Mouse (Mus musculus): ENCODE data around the gene Ccdc27. TPM values are rescaled to one million over a fixed set of nuclear protein-coding genes. Genes with fewer than 3 reads are reported as not detected.

Ccdc27 gene
- polyA plus RNA-seq (2015; fragmentation: Nextera tagmentation; extraction: Ambion mirVana), result not detected in 2 replicates

GRCm38 (mm10) chr4:154042577-154042976 is at the start of gene Ccdc27:
TSS of gene Ccdc27 (minus strand) at chr4:154042677.

GRCm38 (mm10) chr4:154025641-154026440 is 16.6 kb downstream of the Ccdc27 start, which contains the start of gene Smim1:
TSS of gene Smim1 (minus strand) at chr4:154026230.

GRCm38 (mm10) chr4:154011646-154012089 is 30.8 kb downstream of the Ccdc27 start, which contains the start of gene Lrrc47:
TSS of gene Lrrc47 (plus strand) at chr4:154011731.

Other genes with a start within 250 kb of the Ccdc27 start
- gene A430005L14Rik, start 85.4 kb downstream of the Ccdc27 start, polyA plus RNA-seq (2015; fragmentation: Nextera tagmentation; extraction: Ambion mirVana), result 39.0 and 45.4 TPM in 2 replicates
- 4.1 and 4.8 TPM in 2 replicates for gene Dffb, start 67.6 kb downstream of the Ccdc27 start, polyA plus RNA-seq (2015; fragmentation: Nextera tagmentation; extraction: Ambion mirVana)
- 7.8 and 8.1 TPM in 2 replicates for gene Cep104, start 67.5 kb downstream of the Ccdc27 start, polyA plus RNA-seq (2015; fragmentation: Nextera tagmentation; extraction: Ambion mirVana)
- gene Lrrc47, start 30.9 kb downstream of the Ccdc27 start, polyA plus RNA-seq (2015; fragmentation: Nextera tagmentation; extraction: Ambion mirVana), result 15.4 and 20.0 TPM in 2 replicates
- 44.0 and 49.9 TPM in 2 replicates for gene Smim1, start 16.4 kb downstream of the Ccdc27 start, polyA plus RNA-seq (2015; fragmentation: Nextera tagmentation; extraction: Ambion mirVana)
- 0.05 and 0.11 TPM in 2 replicates for gene Trp73, start 97.5 kb upstream of the Ccdc27 start, polyA plus RNA-seq (2015; fragmentation: Nextera tagmentation; extraction: Ambion mirVana)
- gene Wrap73, start 99.7 kb upstream of the Ccdc27 start, polyA plus RNA-seq (2015; fragmentation: Nextera tagmentation; extraction: Ambion mirVana), result 29.6 and 37.7 TPM in 2 replicates
- 106 TPM in 2 replicates for gene Tprgl, start 118.0 kb upstream of the Ccdc27 start, polyA plus RNA-seq (2015; fragmentation: Nextera tagmentation; extraction: Ambion mirVana)
- 6.0 and 6.3 TPM in 2 replicates for gene Megf6, start 128.1 kb upstream of the Ccdc27 start, polyA plus RNA-seq (2015; fragmentation: Nextera tagmentation; extraction: Ambion mirVana)

All from skeletal muscle tissue, postnatal 0 days (tissue).